Mouse (Mus musculus) kidney, embryonic 15.5 days (tissue): ENCODE results near the gene Gnas. TPM values are rescaled to one million over a fixed set of nuclear protein-coding genes. Genes with fewer than 3 reads are reported as not detected.
"Not testable (repeated sequence)": the region's sequence is repeated elsewhere in the genome, so short reads cannot be mapped to it uniquely, and the experiment has no call there.

Experiments
- ATAC-seq: fragments of 200-750 bp; cut with Nextera tagmentation; replicated peaks from 2 replicates; pipeline ENCODE4 v1.8.0; 2017; ENCODE audit warnings: moderate TSS enrichment; ENCODE audit not compliant: low FRiP score
- H3K27ac ChIP-seq: fragments of 300-500 bp; sonication (generic); 2 replicates; pipeline ENCODE4 v1.5.1; 2015; ENCODE audit warnings: mild to moderate bottlenecking, inconsistent platforms
- H3K27me3 ChIP-seq: fragments of 300-500 bp; sonication (generic); 2 replicates; pipeline ENCODE4 v1.6.1; 2015; ENCODE audit warnings: inconsistent platforms
- H3K36me3 ChIP-seq: fragments of 300-500 bp; sonication (generic); 2 replicates; pipeline ENCODE4 v1.6.1; 2015; ENCODE audit warnings: inconsistent platforms
- H3K4me1 ChIP-seq: fragments of 300-500 bp; sonication (generic); 2 replicates; pipeline ENCODE4 v1.6.1; 2015; ENCODE audit warnings: inconsistent platforms
- H3K4me2 ChIP-seq: fragments of 300-500 bp; sonication (generic); 2 replicates; pipeline ENCODE4 v1.6.1; 2015; ENCODE audit warnings: moderate library complexity, mild to moderate bottlenecking, inconsistent platforms
- H3K4me3 ChIP-seq: fragments of 300-500 bp; sonication (generic); replicated peaks from 2 replicates; pipeline ENCODE4 v1.5.1; 2015; ENCODE audit warnings: mild to moderate bottlenecking, inconsistent platforms
- H3K9ac ChIP-seq: fragments of 300-500 bp; sonication (generic); 2 replicates; pipeline ENCODE4 v1.6.1; 2015; ENCODE audit warnings: mild to moderate bottlenecking, inconsistent platforms
- H3K9me3 ChIP-seq: fragments of 300-500 bp; sonication (generic); replicated peaks from 2 replicates; pipeline ENCODE4 v1.6.1; 2016; ENCODE audit warnings: inconsistent platforms
- WGBS: fragments of 180-500 bp; shearing (Covaris S2); methylation state at CpG from one replicate; pipeline ENCODE4 v1.1.7; 2015; ENCODE audit warnings: mixed read lengths; 5-methylcytosine and 5-hydroxymethylcytosine counted together
- polyA plus RNA-seq: library from polyadenylated mRNA; unstranded; fragments of >200 nt; fragmentation: Nextera tagmentation; extraction: Ambion mirVana; gene quantifications from 2 replicates; pipeline ENCODE4 v1.2.1, GENCODE M21; 2015

Gene Gnas
- polyA plus RNA-seq, 1 experiment from 2014 or later: 1,642 TPM

GRCm38 (mm10) chr2:174344996-174345395, 60.9 kb downstream of the Gnas start:
- H3K4me1 ChIP-seq: peaks cover 47% of the 10 kb centered on the region
- no peak overlapping the region for H3K4me2 ChIP-seq
- H3K36me3 ChIP-seq: peaks cover 56% of the 10 kb centered on the region
- ATAC-seq: no peak
- H3K9ac ChIP-seq: no peak overlapping the region
- peak overlapping the region; percentile 87; the same call in 1 of the 2 replicates for H3K27ac ChIP-seq
- H3K27me3 ChIP-seq: no peaks in the 10 kb centered on the region
- no peaks in the 10 kb centered on the region for H3K9me3 ChIP-seq
- no peak overlapping the region for H3K4me3 ChIP-seq
- WGBS: 92% methylated on average over 16 of the region's 16 CpGs

GRCm38 (mm10) chr2:174346612-174346998, 62.5 kb downstream of the Gnas start, which contains the start of gene Gm20721:
Gm20721 (minus strand) TSS chr2:174346712.
- H3K4me3 ChIP-seq: no peak within 1 kb of the TSS
- no peak for ATAC-seq
- H3K4me2 ChIP-seq: no peak within 1 kb of the TSS
- peaks cover 52% of the 10 kb centered on the region for H3K36me3 ChIP-seq
- peaks cover 32% of the 10 kb centered on the region for H3K4me1 ChIP-seq
- H3K27ac ChIP-seq: no peak within 1 kb of the TSS
- no peaks in the 10 kb centered on the region for H3K9me3 ChIP-seq
- WGBS: 92% methylated on average over 5 of the region's 5 CpGs
- H3K27me3 ChIP-seq: no peaks in the 10 kb centered on the region
- no peak within 1 kb of the TSS for H3K9ac ChIP-seq

- not testable (repeated sequence) for H3K9ac ChIP-seq, ATAC-seq, H3K27ac ChIP-seq, H3K9me3 ChIP-seq, H3K4me2 ChIP-seq, H3K4me3 ChIP-seq, H3K27me3 ChIP-seq
- Histone ChIP-seq H3K4me1 (peaks cover 28% of the 10 kb centered on the region), H3K36me3 (peaks cover 46% of the 10 kb centered on the region)
- WGBS: 98% methylated on average over 2 of the region's 2 CpGs
Measured at GRCm38 (mm10) chr2:174346999-174347668, 63.0 kb downstream of the Gnas start.

- H3K27me3 ChIP-seq: no peaks in the 10 kb centered on the region
- H3K36me3 ChIP-seq: no peaks in the 10 kb centered on the region
- H3K4me3 ChIP-seq: no peak overlapping the region
- H3K9ac ChIP-seq: no peak overlapping the region
- no peak overlapping the region for H3K4me2 ChIP-seq
- H3K4me1 ChIP-seq: no peaks in the 10 kb centered on the region
- no peak overlapping the region for H3K27ac ChIP-seq
- WGBS: 90% methylated on average over 4 of the region's 4 CpGs
- ATAC-seq: no peak
- H3K9me3 ChIP-seq: no peaks in the 10 kb centered on the region
Measured at GRCm38 (mm10) chr2:174358516-174358915, 74.4 kb downstream of the Gnas start.

GRCm38 (mm10) chr2:174359656-174360055, 75.5 kb downstream of the Gnas start:
- no peak overlapping the region for H3K9ac ChIP-seq
- H3K9me3 ChIP-seq: no peaks in the 10 kb centered on the region
- WGBS: 76% methylated on average over 4 of the region's 4 CpGs
- no peak overlapping the region for H3K27ac ChIP-seq
- H3K27me3 ChIP-seq: no peaks in the 10 kb centered on the region
- no peak for ATAC-seq
- no peak overlapping the region for H3K4me3 ChIP-seq
- no peaks in the 10 kb centered on the region for H3K36me3 ChIP-seq
- H3K4me2 ChIP-seq: no peak overlapping the region
- H3K4me1 ChIP-seq: no peaks in the 10 kb centered on the region

DNA sequence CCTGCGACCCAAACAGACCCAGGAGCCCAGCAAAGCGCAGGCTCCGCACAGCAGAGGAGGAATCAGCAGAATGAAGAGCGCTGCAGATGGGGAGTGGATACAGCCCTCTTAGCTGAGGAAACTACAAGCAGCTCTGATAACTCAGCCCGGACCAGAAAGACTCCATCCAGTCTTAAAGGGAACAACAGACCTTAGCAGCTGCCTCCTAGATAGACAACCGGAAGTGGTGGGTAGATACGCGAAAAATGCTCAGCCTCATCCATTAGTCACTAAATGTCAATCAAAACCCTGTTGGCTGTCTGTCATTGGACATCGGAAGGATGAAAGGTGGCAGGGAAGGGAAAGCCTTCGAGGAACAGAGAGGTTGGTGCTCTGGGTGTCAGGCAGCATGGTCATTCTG, 82.5 kb downstream of the Gnas start:
- no peak overlapping the region for H3K9ac ChIP-seq
- no peaks in the 10 kb centered on the region for H3K4me1 ChIP-seq
- H3K27me3 ChIP-seq: no peaks in the 10 kb centered on the region
- no peak overlapping the region for H3K4me3 ChIP-seq
- 89% methylated on average over 10 of the region's 10 CpGs for whole genome bisulfite sequencing
- ATAC-seq: no peak
- H3K9me3 ChIP-seq: no peaks in the 10 kb centered on the region
- no peak overlapping the region for H3K27ac ChIP-seq
- H3K36me3 ChIP-seq: no peaks in the 10 kb centered on the region
- H3K4me2 ChIP-seq: no peak overlapping the region

DNA sequence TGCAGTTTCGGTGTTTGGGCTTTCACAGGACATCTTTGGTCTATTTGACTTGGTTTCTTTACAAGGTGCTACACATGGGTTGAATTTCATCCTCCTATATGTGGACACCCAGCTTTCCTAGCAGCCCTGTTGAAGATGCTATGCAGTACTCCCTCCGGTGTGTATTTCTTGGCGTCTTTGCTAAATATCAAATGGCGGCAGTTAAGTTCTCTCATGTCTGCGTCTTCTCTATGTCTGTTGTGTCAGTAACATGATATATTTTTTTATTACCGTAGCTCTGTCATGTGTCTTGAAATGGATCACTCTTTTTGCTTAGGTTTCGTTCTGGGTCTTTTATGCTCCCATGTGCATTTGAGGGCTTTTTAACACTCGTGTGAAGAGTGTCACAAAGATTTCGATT, 96.9 kb downstream of the Gnas start:
- no peak overlapping the region for H3K4me3 ChIP-seq
- no peaks in the 10 kb centered on the region for H3K27me3 ChIP-seq
- WGBS: 44% methylated on average over 9 of the region's 9 CpGs
- no peaks in the 10 kb centered on the region for H3K4me1 ChIP-seq
- peak; percentile 49; the same call in 1 of the 2 replicates for ATAC-seq
- H3K27ac ChIP-seq: no peak overlapping the region
- H3K4me2 ChIP-seq: no peak overlapping the region
- H3K36me3 ChIP-seq: no peaks in the 10 kb centered on the region
- H3K9me3 ChIP-seq: no peaks in the 10 kb centered on the region
- no peak overlapping the region for H3K9ac ChIP-seq

DNA sequence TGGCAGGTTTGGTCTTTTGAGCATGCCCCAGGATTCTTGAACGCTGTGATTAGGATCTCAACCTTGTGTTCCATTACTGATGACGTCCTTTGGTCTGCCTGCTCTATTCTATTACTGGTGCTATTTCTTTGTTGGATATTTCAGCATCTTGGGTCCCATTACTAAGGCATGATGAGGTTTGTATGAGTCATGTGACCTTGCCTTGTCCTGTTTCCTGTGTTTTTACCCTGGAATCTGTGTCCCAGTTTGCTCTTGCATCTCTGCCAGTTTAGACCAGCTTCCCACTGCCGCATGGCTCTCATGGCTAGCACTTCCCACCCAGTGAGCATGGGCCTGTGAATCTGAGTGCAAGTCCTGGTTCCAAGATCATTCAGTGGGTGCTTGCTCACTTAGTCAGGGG, 107.8 kb downstream of the Gnas start:
- WGBS: 87% methylated on average over 3 of the region's 3 CpGs

DNA sequence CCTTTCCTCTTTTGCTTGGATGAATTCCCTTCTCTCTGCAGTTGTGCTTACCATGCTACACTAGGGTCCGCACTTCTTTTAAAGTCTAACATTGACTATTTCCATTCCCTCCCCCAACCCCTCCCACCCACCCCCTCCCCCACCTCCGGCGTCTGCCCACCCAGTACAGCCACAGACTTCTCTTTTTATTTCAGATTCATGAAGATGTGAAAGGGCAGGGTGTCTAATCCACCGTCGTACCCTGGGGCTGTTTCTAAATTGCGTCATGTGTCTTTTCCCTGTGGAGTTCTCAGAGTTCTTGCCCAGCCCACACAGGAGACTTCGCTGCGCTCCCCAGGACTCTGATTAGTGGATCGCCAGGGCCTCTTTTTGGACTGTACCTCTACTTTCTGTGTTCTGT, 108.4 kb downstream of the Gnas start:
- no peaks in the 10 kb centered on the region for H3K36me3 ChIP-seq
- H3K4me2 ChIP-seq: no peak overlapping the region
- no peak overlapping the region for H3K9ac ChIP-seq
- WGBS: 76% methylated on average over 9 of the region's 9 CpGs
- no peaks in the 10 kb centered on the region for H3K27me3 ChIP-seq
- H3K27ac ChIP-seq: no peak overlapping the region
- 0 out of 2 replicates have a peak, but pooled peaks cover 3% of the 10 kb centered on the region for H3K9me3 ChIP-seq
- no peak for ATAC-seq
- no peak overlapping the region for H3K4me3 ChIP-seq
- H3K4me1 ChIP-seq: no peaks in the 10 kb centered on the region

More for the DNA sequence above, 107.8 kb downstream of the Gnas start:
- H3K9me3 ChIP-seq: 0 out of 2 replicates have a peak, but pooled peaks cover 3% of the 10 kb centered on the region
- no peaks in the 10 kb centered on the region for H3K36me3 ChIP-seq
- no peak overlapping the region for H3K4me2 ChIP-seq
- no peak overlapping the region for H3K27ac ChIP-seq
- no peak for ATAC-seq
- H3K4me1 ChIP-seq: no peaks in the 10 kb centered on the region
- H3K27me3 ChIP-seq: no peaks in the 10 kb centered on the region
- H3K4me3 ChIP-seq: no peak overlapping the region
- no peak overlapping the region for H3K9ac ChIP-seq

GRCm38 (mm10) chr2:174393383-174393782, 109.3 kb downstream of the Gnas start:
- H3K4me2 ChIP-seq: no peak overlapping the region
- 78% methylated on average over 5 of the region's 5 CpGs for WGBS
- no peaks in the 10 kb centered on the region for H3K36me3 ChIP-seq

More at GRCm38 (mm10) chr2:174393383-174393782, 109.3 kb downstream of the Gnas start:
- Histone ChIP-seq H3K4me1 (no peaks in the 10 kb centered on the region), H3K27me3 (no peaks in the 10 kb centered on the region), H3K4me3 (no peak overlapping the region), H3K9ac (no peak overlapping the region), H3K27ac (no peak overlapping the region), H3K9me3 (0 out of 2 replicates have a peak, but pooled peaks cover 3% of the 10 kb centered on the region)
- ATAC-seq: no peak
